Mouse (Mus musculus): ENCODE data around the gene Inha. TPM values are rescaled to one million over a fixed set of nuclear protein-coding genes. Genes with fewer than 3 reads are reported as not detected.
A peak's percentile ranks its signal among the peaks of the same experiment; 100 is the strongest.

The Inha gene
- polyA plus RNA-seq, 1 experiment from 2014 or later, result 9.5 TPM

DNA sequence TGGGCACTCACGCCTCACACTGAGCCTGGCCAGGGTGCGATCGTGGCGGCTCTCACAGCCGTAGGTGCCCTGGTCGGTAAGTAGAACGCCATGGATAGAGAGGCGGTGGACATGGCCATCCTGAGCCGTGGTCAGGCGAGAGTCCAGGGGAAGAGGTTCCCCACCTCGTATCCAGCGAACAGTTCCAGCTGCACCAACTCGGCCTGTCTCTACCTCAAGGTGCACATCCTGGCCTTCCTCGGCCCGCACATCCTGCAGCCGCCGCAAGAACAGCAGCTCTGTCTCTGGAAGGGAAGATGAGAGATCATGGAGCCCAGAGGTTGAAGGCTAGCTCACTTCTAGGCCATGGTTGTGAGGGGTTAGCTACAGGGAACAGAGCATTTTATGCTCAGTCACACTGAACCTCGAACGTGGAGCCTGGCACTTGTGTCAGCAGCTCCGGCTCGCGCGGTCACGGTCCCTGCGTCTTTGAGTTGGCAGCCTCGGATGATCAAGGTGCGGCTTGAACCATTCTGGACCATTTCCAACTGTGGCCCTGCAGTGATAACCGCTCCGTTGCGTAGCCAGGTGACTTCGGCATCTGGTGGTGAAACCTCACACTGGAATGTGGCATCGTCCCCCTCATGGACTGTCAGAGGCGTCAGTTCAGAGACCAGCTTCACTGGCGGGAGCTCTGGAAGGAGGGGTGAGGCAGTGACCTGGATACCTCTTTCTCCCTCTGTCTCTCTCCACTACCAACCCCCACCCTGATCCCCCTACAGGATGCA lies 15.9 kb upstream of the Inha start:
- Histone ChIP-seq H3K27ac (no peak overlapping the region), H3K4me3 (replicated peaks) (no peak overlapping the region), H3K4me1 (replicated peaks) (peaks cover 26% of the 10 kb centered on the region), H3K9me3 (no peaks in the 10 kb centered on the region), H3K4me2 (no peak overlapping the region), H3K9ac (replicated peaks) (no peak overlapping the region), H3K36me3 (peaks cover 45% of the 10 kb centered on the region), H3K27me3 (peaks cover 58% of the 10 kb centered on the region)
- 82% methylated on average over 34 of the region's 34 CpGs for WGBS
- no peak for ATAC-seq (ENCODE audit: insufficient number of reproducible peaks, insufficient read depth, low FRiP score, low TSS enrichment, low read depth)

DNA sequence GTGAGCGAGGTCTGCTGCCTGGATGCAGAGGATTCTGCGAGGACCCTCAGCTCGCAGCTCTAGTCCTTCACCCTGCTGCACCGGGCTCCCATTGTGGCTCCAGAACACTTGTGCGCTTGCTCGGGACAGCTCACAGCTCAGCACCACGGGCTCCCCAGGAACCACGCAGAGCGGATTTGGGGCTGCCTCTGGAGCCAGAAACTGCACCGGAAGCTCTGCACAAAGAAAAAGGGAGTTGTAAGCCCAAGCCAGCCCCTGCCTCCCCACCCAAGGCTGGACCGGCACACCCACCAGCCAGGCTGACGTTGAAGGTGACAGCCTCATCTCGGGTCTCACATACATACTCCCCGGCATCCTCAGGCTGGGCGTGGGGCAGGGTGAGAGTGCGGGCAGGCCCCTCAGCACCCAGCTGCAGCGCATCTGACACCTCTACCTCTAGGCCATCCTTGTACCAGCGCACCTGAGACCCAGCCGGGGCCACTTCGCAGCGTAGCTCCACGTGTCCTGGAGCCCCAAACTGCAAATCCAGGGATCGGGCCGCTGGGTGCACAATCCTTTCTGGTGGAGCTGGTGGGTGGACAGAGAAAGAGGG lies 14.2 kb upstream of the Inha start:
- Histone ChIP-seq H3K4me1 (replicated peaks) (peaks cover 29% of the 10 kb centered on the region), H3K27me3 (peaks cover 41% of the 10 kb centered on the region), H3K9ac (replicated peaks) (no peak overlapping the region), H3K36me3 (peaks cover 62% of the 10 kb centered on the region), H3K9me3 (no peaks in the 10 kb centered on the region), H3K27ac (no peak overlapping the region), H3K4me3 (replicated peaks) (no peak overlapping the region), H3K4me2 (no peak overlapping the region)
- 43% methylated on average over 24 of the region's 24 CpGs for WGBS
- ATAC-seq (ENCODE audit: insufficient number of reproducible peaks, insufficient read depth, low FRiP score, low TSS enrichment, low read depth), result no peak

DNA sequence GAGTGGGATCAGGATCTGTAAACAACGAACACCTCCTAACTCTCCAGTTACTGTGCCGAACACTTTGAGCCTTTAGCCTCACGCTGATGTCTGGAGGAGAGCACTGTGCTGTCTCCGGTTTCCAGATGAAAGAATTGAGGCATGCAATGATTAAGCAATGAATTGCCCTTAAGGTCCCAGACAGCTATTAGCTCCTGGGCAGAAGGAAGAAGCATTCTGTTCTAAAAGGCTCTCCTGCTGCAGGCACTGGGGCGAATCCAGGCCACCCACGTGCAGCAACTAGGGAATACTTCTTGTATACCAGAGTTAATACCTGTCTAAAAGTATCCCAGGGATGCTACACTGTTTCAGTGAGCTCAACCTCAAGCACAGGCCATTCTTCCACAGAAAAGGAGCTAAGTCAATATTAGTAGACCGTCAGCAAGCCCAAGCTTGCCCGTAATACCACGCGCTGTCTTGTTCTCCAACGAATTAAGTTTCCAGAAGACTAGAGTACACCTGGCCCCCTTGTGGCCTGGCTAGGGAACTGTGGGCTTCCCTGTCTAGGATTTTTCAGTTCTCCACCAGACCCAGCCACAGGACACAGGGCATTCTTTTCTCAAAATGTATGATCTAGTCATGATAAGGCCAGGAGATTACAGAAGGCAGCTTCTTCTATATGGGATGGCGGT lies 11.9 kb upstream of the Inha start:
- no peak overlapping the region for H3K4me3 ChIP-seq (replicated peaks)
- no peak overlapping the region for H3K27ac ChIP-seq
- peaks cover 18% of the 10 kb centered on the region for H3K27me3 ChIP-seq
- no peak overlapping the region for H3K9ac ChIP-seq (replicated peaks)
- peaks cover 24% of the 10 kb centered on the region for H3K4me1 ChIP-seq (replicated peaks)
- no peak overlapping the region for H3K4me2 ChIP-seq
- 40% methylated on average over 12 of the region's 12 CpGs for WGBS
- peaks cover 73% of the 10 kb centered on the region for H3K36me3 ChIP-seq
- H3K9me3 ChIP-seq, result no peaks in the 10 kb centered on the region
- peak; percentile 17; the same call in 1 of the 2 replicates for ATAC-seq (ENCODE audit: insufficient number of reproducible peaks, insufficient read depth, low FRiP score, low TSS enrichment, low read depth)

- Histone ChIP-seq H3K27me3 (no peaks in the 10 kb centered on the region; the same call in 1 of the 2 replicates), H3K9ac (replicated peaks) (no peak overlapping the region), H3K9me3 (no peaks in the 10 kb centered on the region), H3K4me1 (replicated peaks) (peaks cover 32% of the 10 kb centered on the region), H3K4me2 (no peak overlapping the region), H3K36me3 (peaks cover 81% of the 10 kb centered on the region), H3K27ac (no peak overlapping the region), H3K4me3 (replicated peaks) (no peak overlapping the region)
- 84% methylated on average over 4 of the region's 4 CpGs for WGBS
- no peak for ATAC-seq (ENCODE audit: insufficient number of reproducible peaks, insufficient read depth, low FRiP score, low TSS enrichment, low read depth)
Measured at GRCm38 (mm10) chr1:75498897-75499296, 8.0 kb upstream of the Inha start.

- Histone ChIP-seq H3K4me2 (no peak overlapping the region), H3K36me3 (peaks cover 82% of the 10 kb centered on the region), H3K4me1 (replicated peaks) (peaks cover 38% of the 10 kb centered on the region), H3K9me3 (no peaks in the 10 kb centered on the region), H3K27ac (no peak overlapping the region), H3K4me3 (replicated peaks) (no peak overlapping the region), H3K27me3 (no peaks in the 10 kb centered on the region; the same call in 1 of the 2 replicates), H3K9ac (replicated peaks) (no peak overlapping the region)
- WGBS, result 83% methylated on average over 7 of the region's 7 CpGs
- no peak for ATAC-seq (ENCODE audit: insufficient number of reproducible peaks, insufficient read depth, low FRiP score, low TSS enrichment, low read depth)
Measured at GRCm38 (mm10) chr1:75499441-75499840, 7.4 kb upstream of the Inha start.

DNA sequence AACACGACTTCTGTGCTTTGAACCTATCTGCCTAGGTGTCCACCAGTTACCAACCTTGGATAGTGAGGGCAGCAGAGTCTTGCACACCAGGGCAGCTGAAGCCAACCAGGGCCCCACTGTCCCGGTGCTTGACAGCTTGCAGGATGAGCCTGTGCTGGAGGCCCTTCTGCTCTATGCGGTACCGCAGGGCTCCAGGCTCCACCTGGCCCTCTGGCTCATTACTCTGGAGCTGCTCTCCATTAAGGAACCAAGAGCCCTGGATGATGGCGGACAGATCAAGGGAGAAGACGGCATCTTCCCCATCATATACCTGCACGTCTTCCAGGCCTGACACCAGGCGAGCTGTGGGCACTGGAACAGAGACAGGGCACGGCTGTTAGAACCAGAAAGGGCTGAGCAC lies 5.0 kb upstream of the Inha start:
- no peak overlapping the region for H3K27ac ChIP-seq
- peaks cover 31% of the 10 kb centered on the region for H3K4me1 ChIP-seq (replicated peaks)
- WGBS, result 95% methylated on average over 9 of the region's 9 CpGs
- peaks cover 70% of the 10 kb centered on the region for H3K36me3 ChIP-seq
- no peak for ATAC-seq (ENCODE audit: insufficient number of reproducible peaks, insufficient read depth, low FRiP score, low TSS enrichment, low read depth)
- H3K4me3 ChIP-seq (replicated peaks), result no peak overlapping the region
- H3K9ac ChIP-seq (replicated peaks), result no peak overlapping the region
- H3K9me3 ChIP-seq, result no peaks in the 10 kb centered on the region
- no peaks in the 10 kb centered on the region; the same call in 1 of the 2 replicates for H3K27me3 ChIP-seq
- no peak overlapping the region for H3K4me2 ChIP-seq

- Histone ChIP-seq H3K4me3 (replicated peaks) (0 out of 2 replicates have a peak overlapping the region, but pooled peaks have one; percentile 1), H3K27ac (no peak overlapping the region), H3K9ac (replicated peaks) (no peak overlapping the region; the same call in 1 of the 2 replicates), H3K36me3 (peaks cover 59% of the 10 kb centered on the region), H3K27me3 (peaks cover 8% of the 10 kb centered on the region; the same call in 1 of the 2 replicates), H3K4me1 (replicated peaks) (peaks cover 34% of the 10 kb centered on the region), H3K4me2 (peak overlapping the region; percentile 91), H3K9me3 (no peaks in the 10 kb centered on the region)
- ATAC-seq (ENCODE audit: insufficient number of reproducible peaks, insufficient read depth, low FRiP score, low TSS enrichment, low read depth), result no peak
- WGBS, result 83% methylated on average over 25 of the region's 25 CpGs
Measured at GRCm38 (mm10) chr1:75502945-75503650, 3.8 kb upstream of the Inha start.

DNA sequence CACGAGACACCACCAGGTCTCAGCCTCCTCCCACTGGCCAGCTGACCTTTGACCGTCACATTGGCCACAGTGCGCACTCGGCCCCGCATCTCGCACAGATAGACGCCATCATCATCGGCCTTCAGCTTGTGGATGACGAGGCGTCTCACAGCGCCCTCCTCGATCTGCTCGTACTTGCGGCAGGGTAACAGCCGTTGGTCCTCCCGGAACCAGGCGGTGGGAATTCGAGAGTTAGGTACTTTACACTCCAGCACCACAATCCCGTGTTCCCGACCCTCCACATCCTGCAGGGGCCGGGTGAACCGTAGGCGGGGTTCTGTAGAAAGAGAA lies 3.3 kb upstream of the Inha start:
- Histone ChIP-seq H3K4me2 (peak overlapping the region; percentile 91), H3K27me3 (peaks cover 8% of the 10 kb centered on the region; the same call in 1 of the 2 replicates), H3K9me3 (no peaks in the 10 kb centered on the region), H3K4me3 (replicated peaks) (peak overlapping the region; percentile 1; the same call in 1 of the 2 replicates), H3K27ac (no peak overlapping the region), H3K9ac (replicated peaks) (no peak overlapping the region), H3K36me3 (peaks cover 53% of the 10 kb centered on the region), H3K4me1 (replicated peaks) (peaks cover 34% of the 10 kb centered on the region)
- 65% methylated on average over 23 of the region's 23 CpGs for WGBS
- no peak for ATAC-seq (ENCODE audit: insufficient number of reproducible peaks, insufficient read depth, low FRiP score, low TSS enrichment, low read depth)

GRCm38 (mm10) chr1:75504256-75505045 lies 2.4 kb upstream of the Inha start:
- peaks cover 13% of the 10 kb centered on the region for H3K27me3 ChIP-seq
- peak overlapping the region; percentile 73 for H3K4me3 ChIP-seq (replicated peaks)
- H3K4me2 ChIP-seq, result peak overlapping the region; percentile 91
- H3K36me3 ChIP-seq, result peaks cover 45% of the 10 kb centered on the region
- no peaks in the 10 kb centered on the region for H3K9me3 ChIP-seq
- H3K9ac ChIP-seq (replicated peaks), result peak overlapping the region; percentile 95; the same call in 1 of the 2 replicates
- no peak overlapping the region for H3K27ac ChIP-seq
- peaks cover 34% of the 10 kb centered on the region for H3K4me1 ChIP-seq (replicated peaks)
- ATAC-seq (ENCODE audit: insufficient number of reproducible peaks, insufficient read depth, low FRiP score, low TSS enrichment, low read depth), result no peak
- WGBS, result 46% methylated on average over 9 of the region's 9 CpGs

DNA sequence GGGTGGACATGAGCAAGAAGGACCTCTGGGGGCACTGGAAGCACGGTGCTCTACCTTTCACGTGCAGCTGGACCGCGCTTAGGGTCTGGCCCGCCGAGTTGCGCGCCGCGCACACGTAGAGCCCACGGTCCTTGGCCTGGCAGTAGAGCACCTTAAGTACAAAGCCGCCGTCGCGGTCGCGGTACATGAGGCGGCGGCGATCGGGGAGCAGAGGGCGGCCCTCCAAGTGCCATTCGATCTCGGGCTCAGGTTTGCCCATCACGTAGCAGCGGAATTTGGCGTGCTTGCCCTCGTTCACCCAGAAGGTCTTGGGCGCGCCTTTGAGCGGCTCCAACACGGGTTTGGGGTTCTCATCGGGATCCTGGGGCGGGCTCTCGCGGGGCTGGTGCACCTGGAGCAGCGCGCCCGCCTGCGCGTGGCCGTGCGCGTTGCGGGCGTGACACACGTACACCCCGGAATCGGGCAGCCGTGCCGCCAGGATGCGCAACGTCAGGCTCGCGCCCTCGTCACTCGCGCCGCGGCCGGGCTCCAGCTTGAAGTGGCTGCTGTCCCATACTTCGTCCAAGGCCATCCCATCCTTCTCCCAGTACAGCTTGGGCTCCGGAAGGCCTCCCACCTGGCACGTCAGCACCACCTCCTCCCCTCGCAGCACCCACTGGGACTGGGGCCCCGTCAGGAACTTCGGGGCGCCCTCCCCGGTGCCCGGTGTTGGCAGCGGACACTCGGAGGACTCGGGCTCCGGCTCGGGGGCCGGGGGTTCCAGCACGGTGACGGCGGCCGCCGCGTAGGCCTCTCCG lies 1.5 kb upstream of the Inha start:
- 0% methylated on average over 84 of the region's 84 CpGs for WGBS
- H3K36me3 ChIP-seq, result peaks cover 36% of the 10 kb centered on the region
- peak overlapping the region; percentile 95 for H3K9ac ChIP-seq (replicated peaks)
- peak; percentile 15; the same call in 1 of the 2 replicates for ATAC-seq (ENCODE audit: insufficient number of reproducible peaks, insufficient read depth, low FRiP score, low TSS enrichment, low read depth)
- no peaks in the 10 kb centered on the region for H3K9me3 ChIP-seq
- H3K4me3 ChIP-seq (replicated peaks), result peak overlapping the region; percentile 73
- H3K27ac ChIP-seq, result peak overlapping the region; percentile 99
- peak overlapping the region; percentile 91 for H3K4me2 ChIP-seq
- H3K27me3 ChIP-seq, result peaks cover 17% of the 10 kb centered on the region
- H3K4me1 ChIP-seq (replicated peaks), result peaks cover 34% of the 10 kb centered on the region

All from limb, embryonic 12.5 days (tissue).